Mouse (Mus musculus): ENCODE measurements around the gene H2-Q10.
"Not testable (repeated sequence)": the region's sequence is repeated elsewhere in the genome, so short reads cannot be mapped to it uniquely, and the experiment has no call there.

The H2-Q10 gene

DNA sequence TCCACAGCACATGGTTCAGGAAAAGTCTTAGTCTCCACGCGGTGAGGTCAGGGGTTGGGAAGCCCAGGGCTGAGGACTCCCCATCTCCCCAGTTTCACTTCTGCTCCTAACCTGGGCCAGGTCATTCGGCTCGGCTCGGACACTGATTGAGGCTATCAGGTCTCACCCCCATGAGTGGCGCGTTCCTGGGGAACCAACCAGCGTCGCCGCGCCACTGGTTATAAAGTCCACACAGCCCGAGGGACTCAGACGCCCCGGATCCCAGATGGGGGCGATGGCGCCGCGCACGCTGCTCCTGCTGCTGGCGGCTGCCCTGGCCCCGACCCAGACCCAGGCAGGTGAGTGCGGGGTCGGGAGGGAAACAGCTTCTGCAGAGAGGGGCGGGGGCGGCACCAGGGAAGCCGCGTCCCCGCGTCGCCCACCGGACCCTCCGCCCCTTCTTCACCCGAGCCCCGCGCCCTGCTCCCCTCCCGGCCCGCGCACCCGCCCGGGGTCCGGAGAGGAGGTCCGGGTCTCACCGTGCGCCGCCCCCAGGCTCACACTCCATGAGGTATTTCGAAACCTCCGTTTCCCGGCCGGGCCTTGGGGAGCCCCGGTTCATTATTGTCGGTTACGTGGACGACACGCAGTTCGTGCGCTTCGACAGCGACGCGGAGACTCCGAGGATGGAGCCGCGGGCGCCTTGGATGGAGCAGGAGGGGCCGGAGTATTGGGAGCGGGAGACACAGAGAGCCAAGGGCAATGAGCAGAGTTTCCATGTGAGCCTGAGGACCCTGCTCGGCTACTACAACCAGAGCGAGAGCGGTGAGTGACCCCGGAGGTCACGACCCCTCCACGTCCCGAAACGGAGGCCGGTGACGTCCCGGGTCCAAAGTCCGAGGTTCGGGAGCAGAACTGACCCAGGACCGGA lies at the start of gene H2-Q10:
Gene H2-Q10, plus strand, starts transcription at position 248 of the 910 bp plus-strand sequence.
- no peak for DNase-seq (ENCODE audit: low spot score)

DNA sequence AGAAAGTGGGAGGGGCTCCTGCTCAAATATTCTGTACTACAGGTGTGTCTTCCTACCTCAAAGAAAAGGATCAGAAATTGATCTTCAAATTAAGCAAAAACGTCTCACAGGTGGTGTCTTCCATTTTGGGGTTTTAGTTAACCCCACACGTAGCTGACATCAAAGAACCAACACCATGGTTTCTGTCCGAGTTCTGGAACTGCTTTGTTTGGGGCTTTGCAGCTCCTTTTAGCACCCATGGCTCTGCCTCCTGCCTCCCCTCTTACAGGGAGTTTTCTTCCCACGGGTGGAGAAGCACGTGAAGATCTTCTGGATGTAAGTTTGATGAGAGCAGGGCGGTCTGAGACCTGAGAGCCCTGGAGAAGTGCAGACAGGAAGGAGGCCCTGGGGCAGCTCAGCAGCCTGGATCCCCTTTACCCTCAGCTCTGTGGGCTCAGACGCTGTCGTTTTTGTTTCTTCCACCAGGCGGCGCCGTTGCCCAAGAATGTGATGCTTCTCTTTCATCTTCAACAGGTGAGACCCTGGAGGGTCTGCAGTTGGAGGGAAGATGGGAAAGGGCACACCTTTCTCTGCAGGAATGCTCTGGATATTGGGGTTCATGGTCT lies 49.6 kb upstream of the H2-Q10 start:
- peak; percentile 58 for DNase-seq (ENCODE audit: low spot score)

DNA sequence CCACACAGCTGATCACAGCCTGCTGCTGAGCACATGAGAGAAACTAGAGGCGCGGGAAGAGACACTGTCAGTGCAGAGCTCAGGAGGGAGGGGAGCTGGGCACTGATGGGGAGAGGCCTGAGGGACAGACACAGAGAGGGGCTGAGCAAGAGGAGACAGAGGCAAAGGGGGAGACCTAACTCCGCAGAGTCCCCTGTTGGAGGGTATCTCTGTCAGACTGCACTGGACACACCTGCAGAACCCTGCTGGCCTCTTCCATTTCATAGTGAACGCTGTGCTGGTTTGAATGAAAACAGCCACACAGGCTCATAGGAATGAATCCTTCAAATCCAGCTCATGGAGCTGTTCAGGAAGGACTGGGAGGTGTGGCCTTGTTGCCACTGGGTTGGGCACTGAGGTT lies 48.6 kb upstream of the H2-Q10 start:
- not testable (repeated sequence) for DNase-seq (ENCODE audit: low spot score)

DNA sequence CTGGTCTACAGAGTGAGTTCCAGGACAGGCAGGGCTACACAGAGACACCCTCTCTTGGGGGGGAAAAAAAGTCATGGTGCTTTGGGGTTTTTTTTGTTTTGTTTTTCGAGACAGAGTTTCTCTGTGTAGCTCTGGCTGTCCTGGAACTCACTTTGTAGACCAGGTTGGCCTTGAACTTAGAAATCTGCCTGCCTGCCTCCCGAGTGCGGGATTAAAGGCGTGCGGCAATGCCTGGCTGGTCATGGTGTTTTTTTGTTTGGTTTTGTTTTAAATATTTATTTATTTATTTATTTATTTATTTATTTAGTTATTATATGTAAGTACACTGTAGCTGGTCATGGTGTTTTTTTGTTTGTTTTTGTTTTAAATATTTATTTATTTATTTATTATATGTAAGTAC lies 47.5 kb upstream of the H2-Q10 start:
- DNase-seq (ENCODE audit: low spot score), result not testable (repeated sequence)

DNA sequence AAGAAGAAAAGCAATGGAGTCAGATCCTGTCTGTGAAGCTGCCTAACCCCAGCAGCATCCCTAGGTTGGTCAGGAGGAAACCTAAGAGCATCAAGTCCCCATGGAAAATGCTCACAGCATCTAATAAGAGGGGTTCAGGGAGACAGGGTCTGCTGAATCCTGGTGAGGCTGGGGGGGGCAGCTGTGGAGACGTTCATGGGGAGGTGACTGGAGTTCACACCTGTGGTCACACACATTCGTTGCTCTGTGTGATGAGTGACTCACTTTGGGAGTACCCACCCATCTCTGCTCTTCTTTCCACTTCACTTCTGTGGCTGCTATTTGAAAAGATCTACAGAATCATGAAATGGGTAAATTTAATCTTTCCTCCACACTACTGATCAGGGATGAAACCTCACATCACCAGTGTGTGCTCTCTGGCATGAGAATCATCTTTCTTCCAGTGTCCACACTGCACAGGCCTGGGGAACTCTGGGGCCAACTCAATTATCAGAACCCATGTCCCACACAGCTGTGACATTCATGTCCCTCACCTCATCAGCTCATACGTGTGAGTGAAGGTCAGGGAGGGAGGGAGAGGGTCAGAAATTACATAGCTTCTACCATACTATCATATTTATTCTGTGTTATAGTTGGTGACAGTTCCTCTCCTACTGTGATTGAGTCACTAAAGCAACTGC lies 46.6 kb upstream of the H2-Q10 start:
- DNase-seq (ENCODE audit: low spot score), result not testable (repeated sequence)

DNA sequence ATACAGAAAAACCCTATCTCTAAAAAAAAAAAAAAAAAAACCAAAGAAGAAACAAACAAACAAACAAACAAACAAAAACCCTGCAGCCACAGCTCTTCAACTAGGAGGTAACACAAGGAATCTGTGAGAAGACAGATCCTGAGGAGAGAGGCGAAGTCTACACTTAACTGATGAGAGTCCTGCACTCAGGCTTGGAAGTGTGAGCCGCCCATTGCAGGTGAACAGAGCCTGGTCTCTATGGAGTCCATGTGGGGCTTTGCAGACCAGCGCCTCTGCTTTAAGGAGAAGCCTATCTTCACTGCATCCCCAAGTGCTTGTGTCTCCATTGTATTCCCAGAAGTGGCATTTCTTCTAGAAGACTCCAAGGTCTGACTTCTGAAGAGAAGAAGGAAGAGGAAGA lies 45.8 kb upstream of the H2-Q10 start:
- not testable (repeated sequence) for DNase-seq (ENCODE audit: low spot score)

DNA sequence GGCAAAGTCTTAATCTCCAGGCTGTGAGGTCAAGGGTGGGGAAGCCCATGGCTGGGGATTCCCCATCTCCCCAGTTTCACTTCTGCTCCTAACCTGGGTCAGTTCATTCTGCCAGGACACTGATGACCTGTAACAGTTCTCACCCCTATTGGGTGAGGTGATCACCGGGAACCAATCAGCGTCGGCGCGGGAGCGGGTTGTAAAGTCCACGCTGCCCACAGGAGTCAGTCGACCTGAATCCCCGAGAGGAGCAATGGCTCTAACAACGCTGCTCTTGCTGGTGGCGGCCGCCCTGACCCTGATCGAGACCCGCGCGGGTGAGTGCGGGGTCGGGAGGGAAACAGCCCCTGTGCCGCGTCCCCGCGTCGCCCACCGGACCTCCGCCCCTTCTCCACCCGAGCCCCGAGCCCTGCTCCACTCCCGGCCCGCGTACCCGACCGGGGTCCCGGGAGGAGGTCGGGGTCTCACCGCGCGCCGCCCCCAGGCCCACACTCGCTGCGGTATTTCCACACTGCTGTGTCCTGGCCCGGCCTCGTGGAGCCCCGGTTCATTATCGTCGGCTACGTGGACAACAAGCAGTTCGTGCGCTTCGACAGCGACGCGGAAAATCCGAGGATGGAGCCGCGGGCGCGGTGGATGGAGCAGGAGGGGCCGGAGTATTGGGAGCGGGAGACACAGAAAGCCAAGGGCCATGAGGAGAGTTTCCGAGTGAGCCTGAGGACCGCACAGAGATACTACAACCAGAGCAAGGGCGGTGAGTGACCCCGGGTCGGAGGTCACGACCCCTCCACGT lies 45.1 kb upstream of the H2-Q10 start, which contains the start of gene H2-Q6:
Gene H2-Q6, plus strand, starts transcription at position 227 of the 793 bp plus-strand sequence.
- DNase-seq (ENCODE audit: low spot score), result peak; percentile 78

DNA sequence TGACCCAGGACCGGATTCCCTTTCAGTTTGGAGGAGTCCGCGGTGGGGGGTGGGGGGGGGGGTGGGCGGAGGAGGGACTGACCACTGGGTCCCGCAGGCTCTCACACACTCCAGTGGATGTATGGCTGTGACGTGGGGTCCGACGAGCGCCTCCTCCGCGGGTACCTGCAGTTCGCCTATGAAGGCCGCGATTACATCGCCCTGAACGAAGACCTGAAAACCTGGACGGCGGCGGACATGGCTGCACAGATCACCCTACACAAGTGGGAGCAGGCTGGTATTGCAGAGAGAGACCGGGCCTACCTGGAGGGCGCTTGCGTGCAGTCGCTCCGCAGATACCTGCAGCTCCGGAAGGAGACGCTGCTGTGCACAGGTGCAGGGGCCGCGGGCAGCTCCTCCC lies 44.4 kb upstream of the H2-Q10 start:
- peak; percentile 61 for DNase-seq (ENCODE audit: low spot score)

DNA sequence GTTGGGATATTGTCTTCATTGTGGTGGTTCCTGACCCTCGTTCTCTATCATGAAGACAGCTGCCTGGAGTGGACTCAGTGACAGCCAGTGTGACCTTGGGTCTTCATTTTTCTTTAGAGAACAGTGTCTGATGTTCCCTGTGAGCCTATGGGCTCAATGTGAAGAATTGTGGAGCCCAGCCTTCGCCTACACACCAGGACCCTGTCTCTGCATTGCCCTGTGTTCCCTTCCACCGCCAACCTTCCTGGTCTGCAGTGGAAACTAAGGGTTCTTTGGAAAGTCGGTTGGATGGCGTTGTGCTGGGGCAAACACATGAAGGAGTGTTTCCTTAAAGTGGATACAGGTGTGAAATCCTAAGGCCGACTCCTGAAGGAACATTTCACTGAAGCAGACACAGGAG lies 41.0 kb upstream of the H2-Q10 start:
- DNase-seq (ENCODE audit: low spot score), result not testable (repeated sequence)

DNA sequence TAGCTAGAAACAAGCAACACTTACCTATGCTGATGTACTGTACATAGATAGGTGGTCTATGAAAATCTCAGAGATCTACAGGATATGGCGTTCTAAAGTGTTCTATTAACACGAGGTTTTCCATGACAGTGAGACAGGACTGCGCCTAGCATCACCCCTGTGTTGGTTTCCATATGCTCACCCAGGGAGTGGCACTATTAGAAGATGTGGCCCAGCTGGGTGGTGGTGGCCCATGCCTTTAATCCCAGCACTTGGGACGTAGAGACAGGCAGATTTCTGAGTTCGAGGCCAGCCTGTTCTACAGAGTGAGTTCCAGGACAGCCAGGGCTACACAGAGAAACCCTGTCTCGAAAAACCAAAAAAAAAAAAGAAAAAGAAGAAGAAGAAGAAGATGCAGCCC lies 39.2 kb upstream of the H2-Q10 start:
- not testable (repeated sequence) for DNase-seq (ENCODE audit: low spot score)

DNA sequence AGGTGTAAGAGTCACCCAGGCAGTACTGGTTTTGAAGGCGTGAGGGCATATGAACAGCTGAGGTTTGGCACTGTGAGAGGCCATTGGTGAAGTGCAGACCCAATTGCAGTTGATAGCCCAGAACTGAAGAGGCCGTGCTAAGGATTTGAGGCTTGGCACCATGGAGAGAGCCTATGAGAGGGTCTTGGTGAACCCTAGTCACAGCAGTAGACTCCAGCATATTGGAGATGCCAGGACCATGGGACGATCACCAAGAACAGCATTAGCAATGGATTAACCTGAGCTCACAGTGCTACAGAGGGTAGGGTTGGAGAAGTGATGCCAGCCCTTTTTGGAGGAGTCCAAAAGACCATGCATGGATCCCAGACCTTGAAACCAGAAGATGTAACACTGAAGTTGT lies 37.7 kb upstream of the H2-Q10 start:
- not testable (repeated sequence) for DNase-seq (ENCODE audit: low spot score)

DNA sequence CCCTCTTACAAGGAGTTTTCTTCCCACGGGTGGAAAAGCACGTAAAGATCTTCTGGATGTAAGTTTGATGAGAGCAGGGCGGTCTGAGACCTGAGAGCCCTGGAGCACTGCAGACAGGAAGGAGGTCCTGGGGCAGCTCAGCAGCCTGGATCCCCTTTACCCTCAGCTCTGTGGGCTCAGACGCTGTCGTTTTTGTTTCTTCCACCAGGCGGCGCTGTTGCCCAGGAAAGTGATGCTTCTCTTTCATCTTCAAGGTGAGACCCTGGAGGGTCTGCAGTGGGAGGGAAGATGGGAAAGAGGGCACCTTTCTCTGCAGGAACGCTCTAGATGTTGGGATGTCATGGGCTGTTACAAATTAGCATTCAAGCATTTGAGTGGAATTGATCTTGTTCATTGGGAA lies 35.1 kb upstream of the H2-Q10 start:
- peak; percentile 39 for DNase-seq (ENCODE audit: low spot score)

DNA sequence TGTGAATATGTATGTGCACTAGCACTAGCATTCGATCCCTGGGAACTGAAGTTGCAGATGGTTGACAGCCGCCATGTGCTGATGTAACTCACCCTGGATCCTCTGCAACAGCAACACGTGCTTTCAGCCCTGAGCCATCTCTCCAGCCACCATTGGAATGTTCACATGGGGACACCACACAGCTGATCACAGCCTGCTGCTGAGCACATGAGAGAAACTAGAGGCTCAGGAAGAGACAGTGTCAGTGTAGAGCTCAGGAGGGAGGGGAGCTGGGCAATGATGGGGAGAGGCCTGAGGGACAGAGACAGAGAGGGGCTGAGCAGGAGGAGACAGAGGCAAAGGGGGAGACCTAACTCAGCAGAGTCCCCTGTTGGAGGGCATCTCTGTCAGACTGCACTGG lies 34.3 kb upstream of the H2-Q10 start:
- not testable (repeated sequence) for DNase-seq (ENCODE audit: low spot score)

DNA sequence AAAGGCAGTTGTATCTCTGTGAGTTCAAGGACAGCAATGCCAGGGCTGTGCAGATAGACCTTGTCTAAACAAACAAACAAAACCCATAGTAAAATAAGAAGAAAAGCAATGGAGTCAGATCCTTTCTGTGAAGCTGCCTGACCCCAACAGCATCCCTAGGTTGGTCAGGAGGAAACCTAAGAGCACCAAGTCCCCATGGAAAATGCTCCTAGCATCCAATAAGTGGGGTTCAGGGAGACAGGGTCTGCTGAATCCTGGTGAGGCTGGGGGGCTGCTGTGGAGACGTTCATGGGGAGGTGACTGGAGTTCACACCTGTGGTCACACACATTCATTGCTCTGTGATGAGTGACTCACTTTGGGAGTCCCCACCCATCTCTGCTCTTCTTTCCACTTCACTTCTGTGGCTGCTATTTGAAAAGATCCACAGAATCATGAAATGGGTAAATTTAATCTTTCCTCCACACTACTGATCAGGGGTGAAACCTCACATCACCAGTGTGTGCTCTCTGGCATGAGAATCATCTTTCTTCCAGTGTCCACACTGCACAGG lies 32.4 kb upstream of the H2-Q10 start:
- not testable (repeated sequence) for DNase-seq (ENCODE audit: low spot score)

DNA sequence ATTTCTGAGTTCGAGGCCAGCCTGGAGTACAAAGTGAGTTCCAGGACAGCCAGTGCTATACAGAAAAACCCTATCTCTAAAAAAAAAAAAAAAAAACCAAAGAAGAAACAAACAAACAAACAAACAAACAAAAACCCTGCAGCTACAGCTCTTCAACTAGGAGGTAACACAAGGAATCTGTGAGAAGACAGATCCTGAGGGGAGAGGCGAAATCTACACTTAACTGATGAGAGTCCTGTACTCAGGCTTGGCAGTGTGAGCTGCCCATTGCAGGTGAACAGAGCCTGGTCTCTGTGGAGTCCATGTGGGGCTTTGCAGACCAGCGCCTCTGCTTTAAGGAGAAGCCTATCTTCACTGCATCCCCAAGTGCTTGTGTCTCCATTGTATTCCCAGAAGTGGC lies 31.5 kb upstream of the H2-Q10 start:
- DNase-seq (ENCODE audit: low spot score), result not testable (repeated sequence)

DNA sequence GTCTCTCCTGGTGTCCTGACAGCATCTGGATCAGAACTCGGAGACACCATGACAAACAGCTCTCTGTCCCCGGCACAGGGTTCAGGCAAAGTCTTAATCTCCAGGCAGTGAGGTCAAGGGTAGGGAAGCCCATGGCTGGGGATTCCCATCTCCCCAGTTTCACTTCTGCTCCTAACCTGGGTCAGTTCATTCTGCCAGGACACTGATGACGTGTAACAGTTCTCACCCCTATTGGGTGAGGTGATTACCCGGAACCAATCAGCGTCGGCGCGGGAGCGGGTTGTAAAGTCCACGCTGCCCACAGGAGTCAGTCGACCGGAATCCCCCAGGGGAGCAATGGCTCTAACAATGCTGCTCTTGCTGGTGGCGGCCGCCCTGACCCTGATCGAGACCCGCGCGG lies 31.0 kb upstream of the H2-Q10 start, which contains the start of gene H2-Q7:
Gene H2-Q7, plus strand, starts transcription at position 271 of the 400 bp plus-strand sequence.
- peak; percentile 93 for DNase-seq (ENCODE audit: low spot score)

DNA sequence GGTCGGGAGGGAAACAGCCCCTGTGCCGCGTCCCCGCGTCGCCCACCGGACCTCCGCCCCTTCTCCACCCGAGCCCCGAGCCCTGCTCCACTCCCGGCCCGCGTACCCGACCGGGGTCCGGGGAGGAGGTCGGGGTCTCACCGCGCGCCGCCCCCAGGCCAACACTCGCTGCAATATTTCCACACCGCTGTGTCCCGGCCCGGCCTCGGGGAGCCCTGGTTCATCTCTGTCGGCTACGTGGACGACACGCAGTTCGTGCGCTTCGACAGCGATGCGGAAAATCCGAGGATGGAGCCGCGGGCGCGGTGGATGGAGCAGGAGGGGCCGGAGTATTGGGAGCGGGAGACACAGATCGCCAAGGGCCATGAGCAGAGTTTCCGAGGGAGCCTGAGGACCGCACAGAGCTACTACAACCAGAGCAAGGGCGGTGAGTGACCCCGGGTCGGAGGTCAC lies 30.6 kb upstream of the H2-Q10 start:
- not testable (repeated sequence) for DNase-seq (ENCODE audit: low spot score)

DNA sequence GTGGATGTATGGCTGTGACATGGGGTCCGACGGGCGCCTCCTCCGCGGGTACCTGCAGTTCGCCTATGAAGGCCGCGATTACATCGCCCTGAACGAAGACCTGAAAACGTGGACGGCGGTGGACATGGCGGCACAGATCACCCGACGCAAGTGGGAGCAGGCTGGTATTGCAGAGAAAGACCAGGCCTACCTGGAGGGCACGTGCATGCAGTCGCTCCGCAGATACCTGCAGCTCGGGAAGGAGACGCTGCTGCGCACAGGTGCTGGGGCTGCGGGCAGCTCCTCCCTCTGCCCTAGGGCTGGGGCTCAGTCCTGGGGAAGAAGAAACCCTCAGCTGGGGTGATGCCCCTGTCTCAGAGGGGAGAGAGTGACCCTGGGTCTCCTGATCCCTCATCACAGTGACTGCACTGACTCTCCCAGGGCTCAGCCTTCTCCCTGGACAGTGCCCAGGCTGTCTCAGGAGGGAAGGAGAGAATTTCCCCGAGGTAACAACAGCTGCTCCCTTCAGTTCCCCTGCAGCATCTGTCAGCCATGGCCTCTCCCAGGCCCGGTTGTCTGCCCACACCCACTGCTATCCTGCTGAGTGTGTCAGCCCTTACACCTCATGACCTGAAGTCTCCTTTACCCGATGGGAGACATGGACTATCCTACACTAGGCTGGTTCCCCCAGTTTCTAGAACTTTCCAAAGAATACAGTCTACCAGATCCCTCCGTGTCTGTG lies 29.8 kb upstream of the H2-Q10 start:
- not testable (repeated sequence) for DNase-seq (ENCODE audit: low spot score)

DNA sequence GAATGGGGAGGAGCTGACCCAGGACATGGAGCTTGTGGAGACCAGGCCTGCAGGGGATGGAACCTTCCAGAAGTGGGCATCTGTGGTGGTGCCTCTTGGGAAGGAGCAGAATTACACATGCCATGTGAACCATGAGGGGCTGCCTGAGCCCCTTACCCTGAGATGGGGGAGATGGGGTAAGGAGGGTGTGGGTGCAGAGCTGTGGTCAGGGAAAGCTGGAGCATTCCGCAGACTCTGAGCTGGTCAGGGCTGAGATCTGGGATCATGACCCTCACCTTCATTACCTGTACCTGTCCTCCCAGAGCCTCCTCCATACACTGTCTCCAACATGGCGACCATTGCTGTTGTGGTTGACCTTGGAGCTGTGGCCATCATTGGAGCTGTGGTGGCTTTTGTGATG lies 27.5 kb upstream of the H2-Q10 start:
- DNase-seq (ENCODE audit: low spot score), result not testable (repeated sequence)

DNA sequence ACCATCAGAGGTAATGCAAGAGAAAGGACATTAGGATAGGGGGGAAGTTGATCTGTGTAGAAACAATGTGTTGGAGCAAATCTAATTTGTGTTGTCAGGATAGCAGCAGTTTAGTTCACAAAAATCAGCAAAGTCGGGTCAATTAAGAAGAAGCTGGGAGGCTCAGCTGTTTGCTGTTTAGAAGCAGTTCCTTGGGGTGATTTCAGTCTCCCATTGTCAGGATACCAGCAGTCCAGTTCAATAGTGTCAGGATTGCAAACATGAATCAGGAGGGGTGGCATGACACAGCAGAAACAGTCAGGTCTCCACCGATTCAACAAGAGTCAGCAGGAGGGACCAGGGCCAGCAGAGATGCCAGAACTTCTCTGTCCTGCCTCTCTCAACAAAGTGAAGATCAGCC lies 25.4 kb upstream of the H2-Q10 start:
- DNase-seq (ENCODE audit: low spot score), result not testable (repeated sequence)

DNA sequence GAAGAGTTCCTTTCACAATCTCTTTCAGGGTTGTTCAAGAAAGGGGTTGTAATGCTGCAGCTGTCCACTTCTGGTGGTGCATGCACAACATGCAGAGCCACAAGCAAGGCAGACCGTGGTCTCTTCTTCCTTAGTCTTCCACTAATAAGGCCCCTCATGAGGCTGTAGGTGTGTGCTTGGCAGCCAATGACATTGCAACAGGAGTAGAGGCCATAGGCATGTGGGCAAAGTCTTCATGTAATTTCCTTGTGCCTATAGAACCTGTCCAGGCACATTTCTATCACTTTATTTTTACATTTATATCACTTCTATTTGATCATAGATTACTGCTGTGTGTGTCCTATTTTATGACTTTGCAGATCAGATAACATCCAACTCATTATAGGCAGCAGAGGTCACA lies 11.6 kb upstream of the H2-Q10 start:
- DNase-seq (ENCODE audit: low spot score), result not testable (repeated sequence)
